Mouse (Mus musculus) ES-E14 (cell line): ENCODE data around the gene Cped1.

ENCODE experiments used
- CHD2 ChIP-seq: IDR thresholded peaks from 2 replicates; pipeline ENCODE4 v1.6.1; 2014; ENCODE audit warnings: mild to moderate bottlenecking, low read depth, low read length, inconsistent platforms
- MAFK ChIP-seq: IDR thresholded peaks from 2 replicates; pipeline ENCODE4 v1.6.1; 2014; ENCODE audit warnings: mild to moderate bottlenecking, low read depth, low read length, inconsistent platforms; ENCODE audit not compliant: insufficient read depth
- ZNF384 ChIP-seq: IDR thresholded peaks from 2 replicates; pipeline ENCODE4 v1.6.1; 2012; ENCODE audit warnings: low read depth, low read length, inconsistent platforms

DNA sequence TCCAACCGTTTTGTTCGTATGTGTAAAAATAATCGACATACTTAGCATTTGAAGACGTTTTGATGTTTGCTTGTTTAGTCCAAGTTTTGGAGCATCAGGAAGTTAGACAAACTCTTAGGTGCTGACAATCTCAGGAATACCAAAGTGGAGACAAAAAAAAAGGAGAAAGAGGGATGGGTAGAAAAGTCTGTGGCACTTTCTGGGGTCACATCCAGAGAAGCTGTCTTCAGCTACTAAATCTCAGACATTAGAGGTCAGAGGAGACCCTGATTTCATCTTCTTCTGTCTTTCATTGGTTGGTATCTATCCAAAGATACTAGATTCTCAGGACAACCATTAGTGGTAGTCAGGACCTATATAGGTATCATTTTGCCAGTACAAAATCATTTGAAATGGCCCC, 5.4 kb downstream of the Cped1 start:
- TF ChIP-seq MAFK (no peak), ZNF384 (no peak), CHD2 (no peak)
